Mouse (Mus musculus) heart, postnatal 10 days (tissue): ENCODE data around the gene Mfap3l. TPM values are rescaled to one million over a fixed set of nuclear protein-coding genes. Genes with fewer than 3 reads are reported as not detected.
A peak's percentile ranks its signal among the peaks of the same experiment; 100 is the strongest.
"Not testable (repeated sequence)": the region's sequence is repeated elsewhere in the genome, so short reads cannot be mapped to it uniquely, and the experiment has no call there.

ENCODE experiments used
- DNase-seq, 2 experiments: peaks; one replicate each; pipeline ENCODE4 v3.0.0; 2021
- intact Hi-C: fragments of 180-260 bp; cut with DNase I; formaldehyde crosslinking; loops from one replicate; pipeline ENCODE4 v1.15.1; 2025
- total RNA-seq, 2 experiments: library from RNA; stranded (reverse); gene quantifications; 2 replicates each; pipeline ENCODE4 v1.2.3; 2021

Gene Mfap3l
- total RNA-seq, 2 experiments from 2014 or later = 4.6 to 5.5 TPM

GRCm38 (mm10) chr8:60647291-60647690, 14.7 kb downstream of the Mfap3l start:
- DNase-seq = no peak
- intact Hi-C loops = no loop called here

- no peak for DNase-seq
- intact Hi-C loops = no loop called here
Observed at GRCm38 (mm10) chr8:60649081-60649480, 16.5 kb downstream of the Mfap3l start.

- no peak for DNase-seq
- intact Hi-C loops = no loop called here
Observed at GRCm38 (mm10) chr8:60650119-60650518, 17.5 kb downstream of the Mfap3l start.

GRCm38 (mm10) chr8:60657425-60658113, 24.9 kb downstream of the Mfap3l start:
- intact Hi-C loops = no loop called here
- DNase-seq = no peak

- no peak for DNase-seq
- intact Hi-C loops = no loop called here
Observed at GRCm38 (mm10) chr8:60658114-60658500, 25.5 kb downstream of the Mfap3l start.

- DNase-seq, intact Hi-C loops: not testable (repeated sequence)
Observed at GRCm38 (mm10) chr8:60658686-60659085, 26.1 kb downstream of the Mfap3l start.

- DNase-seq = no peak
- intact Hi-C loops = no loop called here
Observed at GRCm38 (mm10) chr8:60659721-60660120, 27.1 kb downstream of the Mfap3l start.

- intact Hi-C loops = no loop called here
- no peak for DNase-seq
Observed at GRCm38 (mm10) chr8:60661191-60661590, 28.6 kb downstream of the Mfap3l start.

- intact Hi-C loops = no loop called here
Observed at GRCm38 (mm10) chr8:60663552-60663951, 30.9 kb downstream of the Mfap3l start.

GRCm38 (mm10) chr8:60665821-60666220, 33.2 kb downstream of the Mfap3l start:
- no peak for DNase-seq
- intact Hi-C loops = no loop called here

More at GRCm38 (mm10) chr8:60663552-60663951, 30.9 kb downstream of the Mfap3l start:
- DNase-seq = no peak

GRCm38 (mm10) chr8:60666852-60667251, 34.2 kb downstream of the Mfap3l start:
- DNase-seq = no peak
- intact Hi-C loops = no loop called here

GRCm38 (mm10) chr8:60678590-60678989, 46.0 kb downstream of the Mfap3l start:
- intact Hi-C loops = no loop called here
- DNase-seq = no peak

- no peak for DNase-seq
- intact Hi-C loops = no loop called here
Observed at GRCm38 (mm10) chr8:60681811-60682210, 49.2 kb downstream of the Mfap3l start.

GRCm38 (mm10) chr8:60682340-60682739, 49.7 kb downstream of the Mfap3l start:
- intact Hi-C loops = no loop called here
- no peak for DNase-seq

GRCm38 (mm10) chr8:60711516-60712086, 79.0 kb downstream of the Mfap3l start:
- intact Hi-C loops = no loop called here
- DNase-seq = no peak

GRCm38 (mm10) chr8:60714724-60715123, 82.1 kb downstream of the Mfap3l start:
- intact Hi-C loops = no loop called here
- DNase-seq = no peak

GRCm38 (mm10) chr8:60718692-60719091, 86.1 kb downstream of the Mfap3l start:
- intact Hi-C loops = no loop called here
- DNase-seq = peak in 1 of 2 experiments; percentile 1

Other genes with a start within 250 kb of the Mfap3l start
- not detected for gene Gm10283, start 129.6 kb upstream of the Mfap3l start, total RNA-seq
- not detected for gene Aadat, start 126.9 kb upstream of the Mfap3l start, total RNA-seq